Comparison of ENCODE assay signal across 9 mouse cellular contexts in the genomic region with DNA sequence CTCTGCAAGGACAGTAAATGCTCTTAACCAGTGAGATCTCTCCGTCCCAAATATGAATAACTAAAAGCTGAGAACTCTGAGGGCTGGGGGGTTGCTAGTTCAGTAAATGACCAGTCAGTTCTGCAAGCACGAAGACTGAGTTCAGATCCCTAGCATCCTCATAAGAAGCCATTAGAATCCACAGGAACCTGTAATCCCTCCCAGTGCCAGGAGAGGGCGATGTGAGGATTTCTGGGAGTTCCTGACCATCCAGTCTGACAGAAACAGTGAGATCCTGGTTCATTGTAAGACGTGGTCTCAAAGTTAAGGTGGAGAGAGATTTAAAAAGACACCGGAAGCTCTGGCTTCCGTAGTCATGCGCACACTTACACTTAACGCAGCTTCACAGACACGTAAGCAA.
DNase-seq lines count a peak whose midpoint lies in the region; ATAC-seq and TF ChIP-seq lines count a peak whose summit lies in the region.
"Had no signal": no experiment of that assay in that cellular context is flagged by ENCODE, and none has a peak within 500 bp of the region (broad histone marks: within the 10 kb centered on the region; RNA-seq: fewer than 3 reads in every experiment).

No protein-coding gene starts in this region.

- H3K9ac ChIP-seq in embryonic facial prominence, embryonic 11.5 days (replicated peaks; ENCODE audit: low read length) = no peak overlapping the region
- H3K9ac ChIP-seq in heart, embryonic 12.5 days = no peak overlapping the region
- H3K9ac ChIP-seq: lung, embryonic 15.5 days had no signal

- H3K4me1 ChIP-seq in embryonic facial prominence, embryonic 11.5 days (ENCODE audit: control insufficient read depth, insufficient read depth, low read length) = no peaks in the 10 kb centered on the region
- H3K4me1 ChIP-seq in small intestine, adult 2 months (ENCODE audit: control insufficient read depth, insufficient read depth, insufficient read length, low read length) = no peaks in the 10 kb centered on the region
- H3K4me1 ChIP-seq in heart, embryonic 12.5 days (replicated peaks) = no peaks in the 10 kb centered on the region
- H3K4me1 ChIP-seq: lung, embryonic 15.5 days had no signal

- H3K4me3 ChIP-seq in embryonic facial prominence, embryonic 11.5 days (ENCODE audit: low read depth, low read length) = no peak overlapping the region
- no peak overlapping the region for H3K4me3 ChIP-seq in small intestine, adult 2 months (ENCODE audit: low read depth, low read length)
- no peak overlapping the region for H3K4me3 ChIP-seq in heart, embryonic 12.5 days
- H3K4me3 ChIP-seq: lung, embryonic 15.5 days had no signal

- H3K36me3 ChIP-seq in embryonic facial prominence, embryonic 11.5 days (replicated peaks; ENCODE audit: control insufficient read depth, insufficient read depth, low read depth, low read length) = no peaks in the 10 kb centered on the region
- H3K36me3 ChIP-seq in small intestine, adult 2 months (ENCODE audit: control insufficient read depth, insufficient read depth, low read length) = no peaks in the 10 kb centered on the region
- no peaks in the 10 kb centered on the region for H3K36me3 ChIP-seq in heart, embryonic 12.5 days
- H3K36me3 ChIP-seq: lung, embryonic 15.5 days had no signal

- WGBS in embryonic facial prominence, embryonic 11.5 days = 76% methylated on average over 9 of the region's 9 CpGs
- WGBS in small intestine, adult 2 months = 86% methylated on average over 9 of the region's 9 CpGs
- WGBS in heart, embryonic 12.5 days = 77% methylated on average over 9 of the region's 9 CpGs

- TF ChIP-seq POLR2A in small intestine, adult 2 months (IDR thresholded peaks at IDR 0.05; ENCODE audit: low read depth, low read length) = no peak

- intact Hi-C loops in heart, postnatal 10 days (cut with DNase I) = no loop called here

- peak; percentile 5; the same call in 1 of the 2 replicates for TF ChIP-seq CTCF in small intestine, adult 2 months (IDR thresholded peaks at IDR 0.05; ENCODE audit: extremely low read depth, insufficient read length, insufficient replicate concordance, low read depth, low read length)

- no peaks in the 10 kb centered on the region for H3K27me3 ChIP-seq in embryonic facial prominence, embryonic 11.5 days (ENCODE audit: control insufficient read depth, insufficient read depth, low read length)
- no peaks in the 10 kb centered on the region for H3K27me3 ChIP-seq in small intestine, adult 2 months (ENCODE audit: control insufficient read depth, insufficient read depth, low read length)
- H3K27me3 ChIP-seq in heart, embryonic 12.5 days (replicated peaks) = no peaks in the 10 kb centered on the region
- H3K27me3 ChIP-seq: lung, embryonic 15.5 days had no signal

- H3K4me2 ChIP-seq in embryonic facial prominence, embryonic 11.5 days (ENCODE audit: low read depth, low read length) = no peak overlapping the region
- no peak overlapping the region for H3K4me2 ChIP-seq in heart, embryonic 12.5 days
- H3K4me2 ChIP-seq: lung, embryonic 15.5 days had no signal

- H3K9me3 ChIP-seq in embryonic facial prominence, embryonic 11.5 days (replicated peaks; ENCODE audit: control insufficient read depth, low read length) = no peaks in the 10 kb centered on the region
- 0 out of 2 replicates have a peak, but pooled peaks cover 5% of the 10 kb centered on the region for H3K9me3 ChIP-seq in heart, embryonic 12.5 days (replicated peaks)
- H3K9me3 ChIP-seq: lung, embryonic 15.5 days had no signal

- ATAC-seq in embryonic facial prominence, embryonic 11.5 days (replicated peaks; ENCODE audit: insufficient number of reproducible peaks, low FRiP score, low TSS enrichment, low read depth) = no peak
- no peak for ATAC-seq in erythroid progenitor cell, adult 5-6 weeks (replicated peaks; ENCODE audit: low FRiP score, poor library complexity, severe bottlenecking)
- ATAC-seq in heart, embryonic 12.5 days (ENCODE audit: insufficient number of reproducible peaks, low FRiP score) = no peak

- DNase-seq in heart, postnatal 10 days = peak; percentile 6 to 25
- DNase-seq in heart, adult 8-10 months (ENCODE audit: low spot score) = no peak
- peak; percentile 30 for DNase-seq in right cerebral cortex, postnatal 4 days
- DNase-seq in right cerebral cortex, adult 18-20 months = no peak
- peak; percentile 39 for DNase-seq in embryonic facial prominence, embryonic 11.5 days (ENCODE audit: low spot score)

- H3K27ac ChIP-seq in embryonic facial prominence, embryonic 11.5 days (replicated peaks; ENCODE audit: low read depth, low read length) = no peak overlapping the region
- H3K27ac ChIP-seq in small intestine, adult 2 months (ENCODE audit: insufficient read depth, low read depth, low read length) = no peak overlapping the region
- no peak overlapping the region for H3K27ac ChIP-seq in heart, embryonic 12.5 days (ENCODE audit: poor library complexity, severe bottlenecking)
- H3K27ac ChIP-seq: lung, embryonic 15.5 days had no signal

Comparison
In these comparisons a context has a peak if more than half of its experiments do, and no peak if none do; other contexts are left out.
1. DNase-seq: peak in heart, postnatal 10 days (2 of 2), right cerebral cortex, postnatal 4 days (single experiment) and embryonic facial prominence, embryonic 11.5 days (single experiment); none in heart, adult 8-10 months (single experiment) and right cerebral cortex, adult 18-20 months (single experiment).